Mouse (Mus musculus): ENCODE measurements around the gene Mlip.

- TF ChIP-seq ZNF384 (IDR thresholded peaks at IDR 0.05; ENCODE audit: low read depth, low read length) (no peak), CHD2 (IDR thresholded peaks at IDR 0.05; ENCODE audit: low read depth, low read length) (no peak), MAFK (IDR thresholded peaks at IDR 0.05; ENCODE audit: insufficient read depth, low read depth, low read length) (no peak), ZC3H11A (IDR thresholded peaks at IDR 0.05; ENCODE audit: borderline replicate concordance, low read depth, low read length) (no peak)
These were observed 34.4 kb downstream of the Mlip start for GRCm38 (mm10) chr9:77318346-77318745.
